Mouse (Mus musculus): ENCODE measurements around the gene Ppp1cb.

DNA sequence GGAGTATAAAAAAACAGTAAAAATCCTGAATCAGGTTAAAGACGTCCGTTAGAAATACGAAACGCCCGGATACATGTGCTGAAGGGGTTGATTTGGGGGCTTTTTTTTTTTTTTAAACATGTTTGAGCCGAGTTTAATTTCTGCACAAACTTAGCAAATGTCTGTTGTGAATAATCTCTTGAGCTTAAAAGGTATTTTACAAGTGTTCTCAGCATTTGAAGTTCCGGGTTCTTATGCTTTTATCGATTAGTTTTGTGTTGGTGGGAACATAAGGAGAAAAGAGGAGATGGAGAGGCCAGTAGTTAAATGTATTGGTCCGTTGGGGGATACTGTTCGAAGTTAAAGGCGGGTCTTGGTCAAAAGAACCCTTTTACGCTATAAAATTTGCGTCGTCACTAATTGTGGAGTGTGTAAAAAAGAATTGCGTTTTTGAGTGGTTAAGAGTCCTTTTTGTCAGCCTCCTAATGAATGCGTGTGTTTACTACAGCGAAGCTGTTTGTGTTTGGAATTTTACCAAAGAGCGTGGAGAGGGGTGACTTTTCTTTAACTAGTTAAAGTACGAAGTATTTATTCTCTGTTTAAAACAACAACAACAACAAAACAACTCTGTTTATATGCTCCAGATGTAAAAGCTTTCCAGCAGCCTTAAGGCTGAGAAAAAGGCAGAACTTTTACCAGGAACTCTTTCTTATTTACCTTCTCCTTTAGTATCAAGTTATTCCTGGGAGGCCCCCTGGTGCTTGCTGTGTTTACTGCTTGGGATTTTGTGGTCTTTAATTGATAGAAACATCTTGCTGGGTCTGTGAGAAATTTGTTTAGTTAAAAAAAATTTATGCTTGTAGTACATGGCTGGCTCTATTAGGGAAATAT is 1.5 kb downstream of the Ppp1cb start:
- no peak for TF ChIP-seq CTCF (IDR thresholded peaks at IDR 0.05; ENCODE audit: low read depth, low read length)
- TF ChIP-seq EP300 (IDR thresholded peaks at IDR 0.05; ENCODE audit: insufficient read depth, low read depth, low read length): no peak

Data from ES-Bruce4 (cell line).